20 mouse cellular contexts compared by ENCODE assay signal in genomic region chr2:169735475-169736406, GRCm38 (mm10).
DNase-seq lines count a peak whose midpoint lies in the region; ATAC-seq lines count a peak whose summit lies in the region.
"Had no signal": no experiment of that assay in that cellular context is flagged by ENCODE, and none has a peak within 500 bp of the region (broad histone marks: within the 10 kb centered on the region; RNA-seq: fewer than 3 reads in every experiment).

No protein-coding gene starts in this region.

- WGBS in hindbrain, embryonic 14.5 days, result 81% methylated on average over 26 of the region's 26 CpGs
- 93% methylated on average over 26 of the region's 26 CpGs for whole genome bisulfite sequencing in hindbrain, embryonic 10.5 days

- H3K9me3 ChIP-seq in hindbrain, embryonic 14.5 days (ENCODE audit: control insufficient read depth, low read length), result no peaks in the 10 kb centered on the region
- H3K9me3 ChIP-seq in hindbrain, embryonic 10.5 days, result no peaks in the 10 kb centered on the region
- H3K9me3 ChIP-seq: embryonic facial prominence, embryonic 12.5 days; forebrain, embryonic 10.5 days had no signal

- DNase-seq in hindbrain, embryonic 14.5 days (ENCODE audit: low spot score), result peak; percentile 34
- DNase-seq in hindbrain, embryonic 10.5 days (ENCODE audit: low spot score), result no peak
- peak; percentile 34 for DNase-seq in ovary, adult 18-20 months (ENCODE audit: low spot score)
- DNase-seq in ovary, postnatal 10 days (ENCODE audit: low spot score), result no peak
- peak; percentile 60 for DNase-seq in kidney, postnatal 14 days
- DNase-seq in testis, postnatal 10 days (ENCODE audit: low spot score), result peak; percentile 86
- no peak for DNase-seq in frontal cortex, postnatal 10 days (ENCODE audit: low spot score in 2 of 2)
- DNase-seq in retina, embryonic 14.5 days (ENCODE audit: low spot score), result no peak
- DNase-seq: adrenal gland, adult 8-10 months; cerebellum, postnatal 25 days; heart, postnatal 4 days; liver, postnatal 0 days; thymus, postnatal 4 days had no signal

- no peaks in the 10 kb centered on the region for H3K27me3 ChIP-seq in hindbrain, embryonic 14.5 days (ENCODE audit: control insufficient read depth, insufficient read depth, low read length)
- H3K27me3 ChIP-seq in hindbrain, embryonic 10.5 days (ENCODE audit: insufficient read depth, poor library complexity, severe bottlenecking), result no peaks in the 10 kb centered on the region
- H3K27me3 ChIP-seq: embryonic facial prominence, embryonic 12.5 days had no signal

- no peak overlapping the region for H3K4me3 ChIP-seq in hindbrain, embryonic 14.5 days (replicated peaks; ENCODE audit: low read length)
- H3K4me3 ChIP-seq in hindbrain, embryonic 10.5 days, result no peak overlapping the region
- H3K4me3 ChIP-seq: embryonic facial prominence, embryonic 12.5 days; forebrain, embryonic 10.5 days; left cerebral cortex, adult 2 months had no signal

- no peak overlapping the region for H3K4me2 ChIP-seq in hindbrain, embryonic 14.5 days (replicated peaks)
- H3K4me2 ChIP-seq: embryonic facial prominence, embryonic 12.5 days; heart, embryonic 11.5 days had no signal

- peaks cover 10% of the 10 kb centered on the region; the same call in 1 of the 2 replicates for H3K4me1 ChIP-seq in hindbrain, embryonic 14.5 days (replicated peaks; ENCODE audit: control insufficient read depth, insufficient read depth, low read length)
- H3K4me1 ChIP-seq in hindbrain, embryonic 10.5 days (replicated peaks), result peaks cover 14% of the 10 kb centered on the region
- H3K4me1 ChIP-seq: embryonic facial prominence, embryonic 12.5 days had no signal

- peak; percentile 43; the same call in 1 of the 2 replicates for ATAC-seq in hindbrain, embryonic 14.5 days (ENCODE audit: low FRiP score)
- ATAC-seq: liver, postnatal 0 days; midbrain, embryonic 16.5 days had no signal

- H3K27ac ChIP-seq in hindbrain, embryonic 14.5 days, result peak overlapping the region; percentile 38; the same call in 1 of the 2 replicates
- no peak overlapping the region for H3K27ac ChIP-seq in hindbrain, embryonic 10.5 days
- H3K27ac ChIP-seq: embryonic facial prominence, embryonic 12.5 days; forebrain, embryonic 10.5 days; left cerebral cortex, adult 2 months; macrophage had no signal

- H3K9ac ChIP-seq in hindbrain, embryonic 14.5 days, result no peak overlapping the region
- H3K9ac ChIP-seq: embryonic facial prominence, embryonic 12.5 days; liver, postnatal 0 days had no signal

- H3K36me3 ChIP-seq in hindbrain, embryonic 14.5 days (replicated peaks; ENCODE audit: control insufficient read depth, insufficient read depth), result no peaks in the 10 kb centered on the region
- H3K36me3 ChIP-seq in hindbrain, embryonic 10.5 days, result no peaks in the 10 kb centered on the region
- H3K36me3 ChIP-seq: embryonic facial prominence, embryonic 12.5 days; forebrain, embryonic 10.5 days; G1E had no signal

Comparison
In these comparisons a context has a peak if more than half of its experiments do, and no peak if none do; other contexts are left out.
1. DNase-seq: peak in hindbrain, embryonic 14.5 days (single experiment), ovary, adult 18-20 months (single experiment), kidney, postnatal 14 days (single experiment) and testis, postnatal 10 days (single experiment); none in hindbrain, embryonic 10.5 days (single experiment), ovary, postnatal 10 days (single experiment), frontal cortex, postnatal 10 days (0 of 2) and retina, embryonic 14.5 days (single experiment).